ENCODE assay signal across 9 mouse cellular contexts in the genomic region with DNA sequence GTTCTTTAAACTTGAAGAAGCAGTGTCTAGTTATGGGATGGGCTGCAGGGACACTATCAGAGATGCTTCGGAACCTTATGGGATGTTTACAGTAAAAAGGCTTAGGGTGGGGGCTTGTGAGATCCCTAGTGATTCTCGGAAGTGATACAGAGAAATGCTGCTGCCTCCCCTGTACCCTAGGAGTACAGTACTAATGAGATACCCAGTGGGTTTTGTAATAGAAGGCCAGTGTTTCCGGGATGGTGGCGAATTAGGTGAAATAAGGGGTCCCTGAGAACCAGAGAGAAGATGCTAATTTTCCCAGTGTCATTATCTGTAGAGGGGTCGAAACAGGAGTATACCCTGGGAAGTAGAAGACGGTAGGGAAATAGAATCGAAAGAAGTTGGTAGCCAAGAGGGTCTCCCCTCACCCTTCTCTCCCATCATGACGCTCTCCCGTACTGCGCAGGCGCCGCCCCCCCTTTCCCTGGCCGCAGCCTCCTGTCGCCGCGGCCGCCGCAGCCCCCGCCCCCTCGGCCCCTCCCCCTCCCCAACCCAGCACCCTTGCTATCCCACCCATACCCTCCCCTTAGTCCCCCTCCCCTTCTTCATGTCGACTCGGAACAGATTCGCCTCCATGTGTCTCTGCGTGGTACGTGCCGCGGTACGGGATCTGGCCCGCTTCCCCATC. TPM values are rescaled to one million over a fixed set of nuclear protein-coding genes. Genes with fewer than 3 reads are reported as not detected.
DNase-seq lines count a peak whose midpoint lies in the region; ATAC-seq lines count a peak whose summit lies in the region.
"Had no signal": no experiment of that assay in that cellular context is flagged by ENCODE, and none has a peak within 500 bp of the region (broad histone marks: within the 10 kb centered on the region; RNA-seq: fewer than 3 reads in every experiment).

No protein-coding gene starts in this region.

- WGBS in intestine, embryonic 15.5 days, result 6% methylated on average over 27 of the region's 29 CpGs

- peak; percentile 45 for DNase-seq in adrenal gland, postnatal 25 days
- no peak for DNase-seq in adrenal gland, adult 2 months
- peak; percentile 39 for DNase-seq in right cerebral cortex, adult 18-20 months
- DNase-seq in right cerebral cortex, postnatal 25 days, result no peak
- peak; percentile 63 for DNase-seq in neural tube, embryonic 10.5 days (ENCODE audit: extremely low spot score, low spot score)
- no peak for DNase-seq in spleen, postnatal 10 days (ENCODE audit: low spot score in 2 of 2)

- H3K36me3 ChIP-seq in intestine, embryonic 15.5 days, result no peaks in the 10 kb centered on the region

- H3K4me3 ChIP-seq in intestine, embryonic 15.5 days (replicated peaks), result peak overlapping the region; percentile 15
- H3K4me3 ChIP-seq: megakaryocyte, embryonic 14.5 days had no signal

- no peak for ATAC-seq in intestine, embryonic 15.5 days
- no peak for ATAC-seq in frontal cortex, adult (ENCODE audit: low TSS enrichment)

- no peaks in the 10 kb centered on the region for H3K27me3 ChIP-seq in intestine, embryonic 15.5 days (replicated peaks)
- H3K27me3 ChIP-seq: megakaryocyte, embryonic 14.5 days had no signal

- H3K27ac ChIP-seq in intestine, embryonic 15.5 days, result no peak overlapping the region

- peak overlapping the region; percentile 54 for H3K4me2 ChIP-seq in intestine, embryonic 15.5 days (replicated peaks)

- peaks cover 49% of the 10 kb centered on the region for H3K4me1 ChIP-seq in intestine, embryonic 15.5 days (replicated peaks)

- no peaks in the 10 kb centered on the region for H3K9me3 ChIP-seq in intestine, embryonic 15.5 days
- H3K9me3 ChIP-seq: megakaryocyte, embryonic 14.5 days had no signal

- H3K9ac ChIP-seq in intestine, embryonic 15.5 days, result peak overlapping the region; percentile 29; the same call in 1 of the 2 replicates

RNA-seq across cellular contexts. Expression of a gene that starts 6.9 kb away (rescaled TPM):
- 30.7 and 31.0 TPM in 2 replicates for total RNA-seq in adrenal gland, postnatal 25 days (2021)
- total RNA-seq in adrenal gland, adult 2 months (2021), result 10 to 100 TPM; 22.9 to 32.4 TPM
- polyA plus RNA-seq in adrenal gland, adult 2 months (2012; rRNA removed), result 21.7 and 22.1 TPM in 2 replicates
- 7.2 and 8.5 TPM in 2 replicates for polyA plus RNA-seq in intestine, embryonic 15.5 days (2015; fragmentation: Nextera tagmentation; extraction: Ambion mirVana)

RNA-seq across cellular contexts. Expression of a gene that starts 8.4 kb away (rescaled TPM):
- total RNA-seq in adrenal gland, postnatal 25 days (2021), result 391 and 422 TPM in 2 replicates
- 100 to 1,000 TPM; 426 to 754 TPM for total RNA-seq in adrenal gland, adult 2 months (2021)
- polyA plus RNA-seq in adrenal gland, adult 2 months (2012; rRNA removed), result 171 and 186 TPM in 2 replicates
- polyA plus RNA-seq in intestine, embryonic 15.5 days (2015; fragmentation: Nextera tagmentation; extraction: Ambion mirVana), result 114 and 128 TPM in 2 replicates

RNA-seq across cellular contexts. Expression of a gene that starts 23.2 kb away (rescaled TPM):
- 19.6 and 22.3 TPM in 2 replicates for total RNA-seq in adrenal gland, postnatal 25 days (2021)
- total RNA-seq in adrenal gland, adult 2 months (2021), result 10 to 100 TPM; 11.2 to 12.2 TPM
- 20.2 and 22.2 TPM in 2 replicates for polyA plus RNA-seq in adrenal gland, adult 2 months (2012; rRNA removed)
- 30.5 and 31.8 TPM in 2 replicates for polyA plus RNA-seq in intestine, embryonic 15.5 days (2015; fragmentation: Nextera tagmentation; extraction: Ambion mirVana)

RNA-seq across cellular contexts. Expression of a gene that starts 28.0 kb away (rescaled TPM):
- total RNA-seq in adrenal gland, postnatal 25 days (2021), result 55.7 and 64.6 TPM in 2 replicates
- total RNA-seq in adrenal gland, adult 2 months (2021), result 10 to 100 TPM; 52.2 to 57.6 TPM
- 9.7 and 19.0 TPM in 2 replicates for polyA plus RNA-seq in adrenal gland, adult 2 months (2012; rRNA removed)
- polyA plus RNA-seq in intestine, embryonic 15.5 days (2015; fragmentation: Nextera tagmentation; extraction: Ambion mirVana), result 58.6 and 61.3 TPM in 2 replicates

RNA-seq across cellular contexts. Expression of a gene that starts 30.3 kb away (rescaled TPM):
- total RNA-seq in adrenal gland, postnatal 25 days (2021), result 0.91 and 3.4 TPM in 2 replicates
- 1 to 10 TPM in 1 of 2 experiments, not detected in 1; 1.7 TPM for total RNA-seq in adrenal gland, adult 2 months (2021)
- 0.08 TPM in 1 of 2 replicates, not detected in the other for polyA plus RNA-seq in adrenal gland, adult 2 months (2012; rRNA removed)
- 0.19 and 0.56 TPM in 2 replicates for polyA plus RNA-seq in intestine, embryonic 15.5 days (2015; fragmentation: Nextera tagmentation; extraction: Ambion mirVana)

Comparison
In these comparisons a context has a peak if more than half of its experiments do, and no peak if none do; other contexts are left out.
1. DNase-seq: peak in adrenal gland, postnatal 25 days (single experiment), right cerebral cortex, adult 18-20 months (single experiment) and neural tube, embryonic 10.5 days (single experiment); none in adrenal gland, adult 2 months (single experiment), right cerebral cortex, postnatal 25 days (single experiment) and spleen, postnatal 10 days (0 of 2).